Mouse (Mus musculus) embryonic fibroblast, embryonic 13.5 days (primary cell): ENCODE measurements around the gene AW551984. TPM values are rescaled to one million over a fixed set of nuclear protein-coding genes. Genes with fewer than 3 reads are reported as not detected.
A peak's percentile ranks its signal among the peaks of the same experiment; 100 is the strongest.

Source experiments
- H3K27ac ChIP-seq: 2 replicates; pipeline ENCODE4 v1.5.1; 2012; ENCODE audit warnings: low read length, control low read depth, inconsistent platforms; ENCODE audit not compliant: insufficient read depth
- H3K4me1 ChIP-seq: 2 replicates; pipeline ENCODE4 v1.6.1; 2011; ENCODE audit warnings: low read length; ENCODE audit not compliant: control insufficient read depth, insufficient read depth
- H3K4me3 ChIP-seq: 2 replicates; pipeline ENCODE4 v1.5.1; 2011; ENCODE audit warnings: mild to moderate bottlenecking, control low read depth, low read length; ENCODE audit not compliant: insufficient read depth
- CTCF ChIP-seq: IDR thresholded peaks from 2 replicates; pipeline ENCODE4 v1.5.1; 2011; ENCODE audit warnings: mild to moderate bottlenecking, control low read depth, low read length, moderate library complexity, borderline replicate concordance; ENCODE audit not compliant: insufficient read depth
- POLR2A ChIP-seq: IDR thresholded peaks from 2 replicates; pipeline ENCODE4 v1.6.1; 2011; ENCODE audit warnings: low read depth, mild to moderate bottlenecking, control low read depth, low read length, moderate library complexity
- polyA plus RNA-seq: library from polyadenylated mRNA; stranded (reverse); fragments of >200 nt; gene quantifications from 2 replicates; pipeline ENCODE4 v1.2.4, GENCODE M21; 2011; ENCODE audit warnings: low read depth; ENCODE audit not compliant: missing spikeins, insufficient read length

AW551984 gene
- polyA plus RNA-seq, 1 experiment, result 64.8 TPM

DNA sequence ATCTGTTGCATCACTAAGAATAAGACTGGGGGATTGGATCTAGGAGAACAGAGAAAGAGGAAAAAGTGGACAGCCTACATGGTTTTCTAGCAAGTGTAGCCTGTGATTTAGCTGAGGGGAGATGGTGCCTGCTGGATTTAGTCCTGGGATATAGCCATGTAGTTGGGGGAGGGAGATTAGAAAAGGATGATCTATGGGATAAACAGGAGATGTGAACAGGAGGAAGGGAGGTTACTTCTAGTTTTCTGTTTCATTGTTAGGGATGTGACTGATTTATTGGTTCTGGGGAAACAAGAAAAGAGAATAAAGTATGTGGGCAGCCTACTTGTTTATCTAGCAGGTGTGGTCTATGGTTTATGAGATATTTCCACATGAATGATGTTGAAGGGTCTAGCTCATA, 4.3 kb upstream of the AW551984 start:
- Histone ChIP-seq H3K4me1 (no peaks in the 10 kb centered on the region), H3K27ac (no peak overlapping the region), H3K4me3 (no peak overlapping the region)
- TF ChIP-seq POLR2A, result no peak
- TF ChIP-seq CTCF, result no peak

- no peak for TF ChIP-seq CTCF
- peak; percentile 47 for TF ChIP-seq POLR2A
- Histone ChIP-seq H3K4me3 (peak overlapping the region; percentile 51), H3K4me1 (no peaks in the 10 kb centered on the region), H3K27ac (peak overlapping the region; percentile 22; the same call in 1 of the 2 replicates)
Observed at GRCm38 (mm10) chr9:39603333-39603845, 814 bp downstream of the AW551984 start.

GRCm38 (mm10) chr9:39602536-39603332, 1.5 kb downstream of the AW551984 start:
- H3K27ac ChIP-seq, result peak overlapping the region; percentile 22; the same call in 1 of the 2 replicates
- peak overlapping the region; percentile 51 for H3K4me3 ChIP-seq
- H3K4me1 ChIP-seq, result no peaks in the 10 kb centered on the region
- TF ChIP-seq CTCF, result no peak
- no peak for TF ChIP-seq POLR2A

GRCm38 (mm10) chr9:39577050-39577449, 27.2 kb downstream of the AW551984 start:
- no peaks in the 10 kb centered on the region for H3K4me1 ChIP-seq
- TF ChIP-seq CTCF, result no peak
- no peak overlapping the region for H3K4me3 ChIP-seq
- no peak overlapping the region for H3K27ac ChIP-seq

GRCm38 (mm10) chr9:39575469-39575868, 28.7 kb downstream of the AW551984 start, which contains the start of gene Olfr959:
TSS of gene Olfr959 (minus strand) at chr9:39575569.
- H3K27ac ChIP-seq, result no peak within 1 kb of the TSS
- peaks cover 3% of the 10 kb centered on the region; the same call in 1 of the 2 replicates for H3K4me1 ChIP-seq
- TF ChIP-seq POLR2A, result no peak
- TF ChIP-seq CTCF, result no peak

GRCm38 (mm10) chr9:39558349-39558647, 45.9 kb downstream of the AW551984 start:
- no peak for TF ChIP-seq CTCF
- TF ChIP-seq POLR2A, result no peak
- H3K27ac ChIP-seq, result no peak overlapping the region
- no peak overlapping the region for H3K4me3 ChIP-seq
- H3K4me1 ChIP-seq, result no peaks in the 10 kb centered on the region

More at GRCm38 (mm10) chr9:39575469-39575868, 28.7 kb downstream of the AW551984 start, which contains the start of gene Olfr959:
- H3K4me3 ChIP-seq, result no peak within 1 kb of the TSS

DNA sequence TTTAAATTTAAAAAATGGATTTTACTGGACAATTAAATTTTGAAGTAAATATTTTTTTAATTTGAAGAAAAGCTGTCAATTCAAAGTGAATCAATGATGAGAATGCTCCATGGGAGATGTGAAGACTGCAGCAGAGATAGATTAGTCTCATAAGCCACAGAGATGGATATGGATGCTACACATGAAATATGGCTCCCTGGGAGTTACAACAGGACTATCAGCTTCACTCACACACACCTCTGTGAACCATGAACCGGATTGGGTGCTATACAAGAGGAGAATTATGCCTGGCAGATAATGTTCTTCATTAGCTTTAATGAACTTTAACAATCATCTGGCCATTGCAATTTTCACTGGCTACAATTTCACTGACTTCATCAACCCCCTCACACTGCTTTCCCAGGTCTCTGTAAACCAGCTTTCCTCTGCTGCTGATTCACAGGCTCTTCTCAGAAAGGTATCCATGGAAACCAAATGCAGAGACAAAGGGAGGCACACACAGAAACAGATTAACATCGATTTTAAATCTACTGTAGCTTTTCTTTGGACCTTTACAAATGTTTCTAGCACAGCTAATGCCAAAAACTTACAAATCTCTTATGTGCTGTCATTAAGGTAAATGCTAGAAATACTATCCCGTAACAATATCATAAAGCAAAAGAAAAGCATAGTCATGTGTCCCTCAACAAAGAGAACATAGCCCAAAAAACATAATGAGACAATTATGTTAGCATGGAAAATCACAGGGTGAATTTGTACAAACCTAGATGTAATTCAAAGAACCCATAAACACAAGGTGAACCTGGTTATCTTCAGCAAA, 46.5 kb downstream of the AW551984 start:
- Histone ChIP-seq H3K4me1 (no peaks in the 10 kb centered on the region), H3K27ac (no peak overlapping the region), H3K4me3 (no peak overlapping the region)
- no peak for TF ChIP-seq POLR2A
- no peak for TF ChIP-seq CTCF

DNA sequence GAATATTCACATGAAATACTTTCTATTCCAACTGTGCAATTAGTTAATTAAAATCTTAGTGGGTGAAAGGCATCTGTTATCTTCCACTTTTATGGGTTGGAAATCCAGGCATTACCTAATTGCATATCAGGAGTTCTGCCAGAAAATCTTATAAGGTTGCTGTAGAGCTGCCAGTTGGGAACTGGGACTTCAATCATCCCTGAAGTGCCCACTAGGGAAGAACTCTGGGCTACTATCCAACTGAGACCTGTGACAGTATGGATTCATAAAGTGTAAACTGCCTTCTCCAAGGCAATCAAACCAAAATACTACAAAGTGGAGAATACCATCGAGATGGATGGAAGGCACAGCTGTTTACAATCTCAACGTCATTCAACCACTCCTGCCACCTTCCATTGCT, 50.3 kb downstream of the AW551984 start, which contains the start of gene Olfr958:
Olfr958 (minus strand) TSS at position 109 of the 400 bp plus-strand sequence.
- H3K4me1 ChIP-seq, result no peaks in the 10 kb centered on the region; the same call in 1 of the 2 replicates
- H3K27ac ChIP-seq, result no peak within 1 kb of the TSS
- TF ChIP-seq CTCF (no peak), POLR2A (no peak)
- no peak within 1 kb of the TSS for H3K4me3 ChIP-seq

- TF ChIP-seq CTCF (no peak), POLR2A (no peak)
- Histone ChIP-seq H3K4me1 (no peaks in the 10 kb centered on the region; the same call in 1 of the 2 replicates), H3K4me3 (no peak overlapping the region), H3K27ac (no peak overlapping the region)
Observed at GRCm38 (mm10) chr9:39550806-39551205, 53.4 kb downstream of the AW551984 start.

Other genes starting within 250 kb of the AW551984 start
- gene Olfr951, start 217.0 kb downstream of the AW551984 start, polyA plus RNA-seq, result not detected in 2 replicates
- not detected in 2 replicates for gene Olfr952, start 177.3 kb downstream of the AW551984 start, polyA plus RNA-seq
- not detected in 2 replicates for gene Olfr954, start 147.7 kb downstream of the AW551984 start, polyA plus RNA-seq
- not detected in 2 replicates for gene Olfr955, start 132.5 kb downstream of the AW551984 start, polyA plus RNA-seq
- gene Olfr44, start 110.4 kb downstream of the AW551984 start, polyA plus RNA-seq, result not detected in 2 replicates
- not detected in 2 replicates for gene Olfr957, start 88.6 kb downstream of the AW551984 start, polyA plus RNA-seq
- not detected in 2 replicates for gene Olfr958, start 50.3 kb downstream of the AW551984 start, polyA plus RNA-seq
- not detected in 2 replicates for gene Olfr959, start 28.8 kb downstream of the AW551984 start, polyA plus RNA-seq
- gene Olfr148, start 6.3 kb upstream of the AW551984 start, polyA plus RNA-seq, result not detected in 2 replicates
- gene Olfr960, start 17.0 kb upstream of the AW551984 start, polyA plus RNA-seq, result not detected in 2 replicates
- not detected in 2 replicates for gene Olfr961, start 40.7 kb upstream of the AW551984 start, polyA plus RNA-seq
- gene Olfr963, start 62.8 kb upstream of the AW551984 start, polyA plus RNA-seq, result not detected in 2 replicates
- gene Olfr149, start 102.7 kb upstream of the AW551984 start, polyA plus RNA-seq, result not detected in 2 replicates
- gene Olfr965, start 107.0 kb upstream of the AW551984 start, polyA plus RNA-seq, result not detected in 2 replicates
- gene Olfr150, start 126.6 kb upstream of the AW551984 start, polyA plus RNA-seq, result not detected in 2 replicates
- not detected in 2 replicates for gene Olfr967, start 141.8 kb upstream of the AW551984 start, polyA plus RNA-seq
- gene Olfr968, start 178.8 kb upstream of the AW551984 start, polyA plus RNA-seq, result not detected in 2 replicates
- not detected in 2 replicates for gene Olfr969, start 186.5 kb upstream of the AW551984 start, polyA plus RNA-seq
- not detected in 2 replicates for gene Olfr970, start 204.5 kb upstream of the AW551984 start, polyA plus RNA-seq
- gene Olfr971, start 232.5 kb upstream of the AW551984 start, polyA plus RNA-seq, result not detected in 2 replicates